Mouse (Mus musculus) E14TG2a.4 (cell line): ENCODE measurements around the gene Dscam.

Experiments used
- CTCF ChIP-seq: conservative IDR thresholded peaks from 2 replicates; pipeline ENCODE4 v1.5.1; 2014; ENCODE audit warnings: low read length
- NANOG ChIP-seq: IDR thresholded peaks from 2 replicates; pipeline ENCODE4 v1.6.1; 2014; ENCODE audit warnings: borderline replicate concordance, low read length, mixed read lengths

DNA sequence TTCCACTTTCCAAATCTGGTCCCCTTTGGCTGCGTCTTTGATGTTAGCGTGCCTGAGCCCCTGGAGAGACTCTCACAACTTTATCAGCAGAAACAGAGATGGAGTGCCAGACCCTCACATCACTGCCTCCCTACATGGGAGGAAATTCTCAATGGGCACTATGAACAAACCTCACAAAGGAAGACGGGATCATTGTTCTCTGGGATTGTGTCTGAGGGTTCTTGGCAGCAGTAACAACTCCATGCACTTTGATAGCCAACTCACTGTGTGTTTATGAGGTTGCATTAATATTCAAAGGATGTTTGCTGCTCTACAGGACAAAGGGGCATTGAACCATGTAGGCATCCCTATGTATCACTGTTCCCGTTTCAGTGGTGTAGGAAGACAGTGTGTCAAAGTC, 135.3 kb downstream of the Dscam start:
- TF ChIP-seq CTCF (no peak), NANOG (no peak)
